Mouse (Mus musculus) forebrain, embryonic 10.5 days (tissue): Measurements from ENCODE around the gene Rbm33. TPM values are rescaled to one million over a fixed set of nuclear protein-coding genes. Genes with fewer than 3 reads are reported as not detected.

Experiments used
- DNase-seq: peaks from one replicate; pipeline ENCODE4 v3.0.0-alpha.2; 2017; ENCODE audit warnings: low spot score; ENCODE audit errors: extremely low spot score
- H3K27ac ChIP-seq: fragments of 300-500 bp; sonication (generic); 2 replicates; pipeline ENCODE4 v1.5.1; 2016; ENCODE audit warnings: mild to moderate bottlenecking
- H3K27me3 ChIP-seq: fragments of 300-500 bp; sonication (generic); 2 replicates; pipeline ENCODE4 v1.6.1; 2016; ENCODE audit warnings: mild to moderate bottlenecking; ENCODE audit not compliant: poor library complexity, severe bottlenecking
- H3K36me3 ChIP-seq: fragments of 300-500 bp; sonication (generic); replicated peaks from 2 replicates; pipeline ENCODE4 v1.6.1; 2016; ENCODE audit warnings: mild to moderate bottlenecking, moderate library complexity
- H3K4me1 ChIP-seq: fragments of 300-500 bp; sonication (generic); 2 replicates; pipeline ENCODE4 v1.6.1; 2016
- H3K4me3 ChIP-seq: fragments of 300-500 bp; sonication (generic); 2 replicates; pipeline ENCODE4 v1.5.1; 2016; ENCODE audit warnings: mild to moderate bottlenecking, moderate library complexity
- H3K9me3 ChIP-seq: fragments of 300-500 bp; sonication (generic); 2 replicates; pipeline ENCODE4 v1.6.1; 2016; ENCODE audit warnings: mild to moderate bottlenecking, moderate library complexity
- WGBS: fragments of 180-500 bp; shearing (Covaris S2); methylation state at CpG from one replicate; pipeline ENCODE4 v1.1.7; 2016; 5-methylcytosine and 5-hydroxymethylcytosine counted together
- polyA plus RNA-seq: library from polyadenylated mRNA; unstranded; fragments of >200 nt; fragmentation: Nextera tagmentation; extraction: Ambion mirVana; gene quantifications from 2 replicates; pipeline ENCODE4 v1.2.1, GENCODE M21; 2016

Rbm33 gene
- polyA plus RNA-seq: 14.1 and 15.2 TPM in 2 replicates

DNA sequence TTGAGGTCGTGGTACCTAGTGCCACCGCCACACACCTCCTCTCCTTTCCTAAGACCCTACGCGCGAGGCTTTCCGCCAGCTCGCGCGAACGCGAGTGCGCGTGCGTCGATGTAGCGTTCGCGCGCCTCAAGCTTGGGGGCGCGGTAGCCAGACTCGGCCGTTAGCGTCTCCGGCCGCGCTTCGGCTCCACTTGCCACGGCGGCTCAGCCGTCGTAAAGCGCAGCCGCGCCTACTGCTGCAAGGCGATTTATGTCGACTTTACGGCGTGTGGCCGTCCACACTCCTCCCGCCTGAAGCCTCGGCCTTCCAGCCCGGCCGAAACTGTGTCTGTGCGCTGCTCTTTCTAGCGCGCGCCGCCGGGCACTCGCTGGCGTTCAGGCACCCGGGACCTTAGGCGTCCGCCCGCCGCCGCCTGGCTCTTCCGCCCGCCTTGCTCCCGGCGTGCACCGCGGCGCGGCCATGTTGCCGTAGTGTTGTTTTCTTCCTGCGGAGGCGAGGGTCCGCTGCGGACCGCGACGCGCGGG is at the start of gene Rbm33:
TSS of gene Rbm33 (plus strand) at position 400 of the 524 bp plus-strand sequence.
- Histone ChIP-seq H3K27me3 (no peaks in the 10 kb centered on the region), H3K36me3 (peaks cover 12% of the 10 kb centered on the region), H3K4me1 (peaks cover 23% of the 10 kb centered on the region), H3K27ac (peak within 1 kb of the TSS; percentile 100), H3K9me3 (no peaks in the 10 kb centered on the region), H3K4me3 (peak within 1 kb of the TSS; percentile 95)
- WGBS: under 1% methylated on average over 76 of the region's 76 CpGs
- peak; percentile 87 for DNase-seq

DNA sequence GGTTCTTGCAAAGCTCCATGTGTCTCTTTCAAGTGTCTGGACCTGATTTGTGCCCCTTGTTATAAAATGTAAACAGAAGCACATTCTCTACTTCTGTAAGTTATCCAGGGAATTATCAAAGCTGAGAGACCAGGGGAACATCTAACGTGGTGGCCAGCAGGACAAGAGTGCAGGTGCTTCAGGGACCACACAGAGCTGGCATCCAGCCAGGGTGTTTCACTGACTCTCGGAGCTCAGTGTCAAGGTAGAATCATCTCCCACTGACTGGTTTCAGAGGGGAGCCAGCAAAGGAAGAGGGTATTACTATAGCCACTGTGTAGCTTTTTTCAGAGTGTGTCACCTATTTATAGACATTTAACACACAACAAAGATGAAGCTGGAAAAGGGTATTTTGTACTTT is 49.3 kb upstream of the Rbm33 start:
- no peak for DNase-seq
- no peaks in the 10 kb centered on the region for H3K36me3 ChIP-seq
- H3K4me3 ChIP-seq: no peak overlapping the region
- H3K27me3 ChIP-seq: no peaks in the 10 kb centered on the region
- no peaks in the 10 kb centered on the region for H3K9me3 ChIP-seq
- H3K4me1 ChIP-seq: peaks cover 8% of the 10 kb centered on the region
- H3K27ac ChIP-seq: no peak overlapping the region
- WGBS: 74% methylated on average over 2 of the region's 2 CpGs

DNA sequence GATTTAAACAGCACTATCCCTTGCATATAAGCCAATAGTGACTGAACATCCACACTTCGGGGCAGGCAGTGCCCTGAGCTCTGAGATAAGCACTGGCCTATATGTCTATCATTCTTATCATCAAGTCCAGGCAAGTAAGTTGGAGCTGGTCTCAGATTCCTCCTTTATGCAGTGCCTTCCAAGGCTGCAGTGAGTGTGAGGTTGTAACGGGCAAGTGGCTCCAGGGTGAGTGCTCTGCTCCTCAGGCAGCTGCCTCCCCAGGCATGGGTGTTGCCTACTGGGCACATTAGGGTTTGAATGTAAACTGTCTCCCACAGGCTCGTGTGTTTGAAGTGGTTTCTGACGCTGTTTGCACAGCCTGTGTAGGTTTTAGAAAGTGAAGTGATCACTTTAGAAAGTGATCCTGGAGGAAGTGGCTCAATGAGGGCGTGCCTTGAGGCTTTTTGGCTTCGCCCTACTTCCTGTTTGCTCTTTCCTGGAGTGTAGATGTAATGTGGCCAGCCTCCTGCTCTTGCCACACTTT is 47.4 kb upstream of the Rbm33 start:
- 69% methylated on average over 6 of the region's 6 CpGs for WGBS

DNA sequence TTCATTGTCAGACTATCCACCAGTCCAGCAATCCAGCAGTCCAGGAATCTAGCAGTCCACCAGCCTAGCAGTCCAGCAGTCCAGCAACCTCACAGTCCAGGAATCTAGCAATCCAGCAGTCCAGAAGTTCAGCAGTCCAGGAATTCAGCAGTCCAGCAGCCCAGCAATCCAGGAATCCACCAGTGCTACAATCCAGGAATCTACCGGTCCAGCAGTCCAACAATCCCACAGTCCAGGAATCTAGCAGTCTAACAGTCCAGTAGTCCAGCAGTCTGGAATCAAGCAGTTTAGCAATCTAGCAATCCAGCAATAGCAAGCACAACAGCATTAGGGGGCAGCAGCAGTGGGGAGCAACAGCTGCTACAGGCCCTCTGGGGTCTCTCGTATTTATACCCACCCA is 44.1 kb upstream of the Rbm33 start:
- 86% methylated on average over 2 of the region's 2 CpGs for WGBS

More for the DNA sequence above, 47.4 kb upstream of the Rbm33 start:
- DNase-seq: no peak
- Histone ChIP-seq H3K36me3 (no peaks in the 10 kb centered on the region), H3K27me3 (no peaks in the 10 kb centered on the region), H3K9me3 (no peaks in the 10 kb centered on the region), H3K27ac (no peak overlapping the region), H3K4me3 (no peak overlapping the region), H3K4me1 (0 out of 2 replicates have a peak, but pooled peaks cover 2% of the 10 kb centered on the region)

DNA sequence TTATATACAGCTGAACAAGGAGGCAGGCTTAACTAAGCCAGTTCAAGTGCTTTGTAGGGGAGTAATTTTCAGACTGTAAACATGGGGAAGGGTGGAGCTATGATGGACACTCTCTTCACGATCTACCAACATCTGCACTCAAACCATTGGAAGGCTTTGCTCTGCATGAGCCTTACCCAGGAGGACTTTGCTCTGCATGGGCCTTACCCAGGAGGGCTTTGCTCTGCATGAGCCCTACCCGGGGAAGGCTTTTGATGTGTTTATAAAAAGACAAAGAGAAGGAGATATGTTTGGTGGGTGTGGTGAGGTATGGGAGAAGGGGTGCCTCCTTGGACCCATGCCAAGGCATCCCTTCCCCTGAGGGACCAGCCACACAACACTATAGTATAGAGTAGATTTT is 39.6 kb upstream of the Rbm33 start:
- DNase-seq: no peak
- Histone ChIP-seq H3K4me3 (no peak overlapping the region), H3K27ac (no peak overlapping the region), H3K27me3 (no peaks in the 10 kb centered on the region), H3K36me3 (no peaks in the 10 kb centered on the region), H3K9me3 (no peaks in the 10 kb centered on the region), H3K4me1 (no peaks in the 10 kb centered on the region)
- WGBS: 66% methylated on average over 2 of the region's 2 CpGs

More for the DNA sequence above, 44.1 kb upstream of the Rbm33 start:
- no peaks in the 10 kb centered on the region for H3K27me3 ChIP-seq
- no peak for DNase-seq
- H3K4me3 ChIP-seq: no peak overlapping the region
- H3K4me1 ChIP-seq: no peaks in the 10 kb centered on the region
- no peaks in the 10 kb centered on the region for H3K9me3 ChIP-seq
- H3K27ac ChIP-seq: no peak overlapping the region
- H3K36me3 ChIP-seq: no peaks in the 10 kb centered on the region

DNA sequence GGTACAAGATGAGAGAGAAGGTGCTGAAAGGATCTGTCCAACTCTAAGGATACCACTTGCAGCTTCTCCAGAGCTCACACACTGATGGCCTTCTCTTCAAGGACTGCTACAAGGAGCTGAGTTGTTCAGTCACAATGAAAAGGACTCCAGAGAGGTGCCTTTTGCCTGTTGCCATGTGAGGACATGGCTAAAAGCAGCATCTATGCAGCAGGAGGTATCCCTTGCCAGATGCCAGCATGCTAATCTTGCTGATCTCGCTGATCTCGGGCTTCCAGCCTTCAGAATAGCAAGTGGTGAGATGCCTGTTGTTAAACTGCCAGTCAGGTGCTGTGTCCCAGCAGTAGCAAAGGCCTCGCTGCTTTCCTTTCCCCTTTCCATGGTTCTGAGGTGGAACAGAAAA is 27.8 kb upstream of the Rbm33 start:
- Histone ChIP-seq H3K4me1 (no peaks in the 10 kb centered on the region), H3K9me3 (no peaks in the 10 kb centered on the region), H3K27ac (no peak overlapping the region), H3K36me3 (no peaks in the 10 kb centered on the region), H3K4me3 (no peak overlapping the region), H3K27me3 (no peaks in the 10 kb centered on the region)
- WGBS: 59% methylated on average over 3 of the region's 3 CpGs
- no peak for DNase-seq

DNA sequence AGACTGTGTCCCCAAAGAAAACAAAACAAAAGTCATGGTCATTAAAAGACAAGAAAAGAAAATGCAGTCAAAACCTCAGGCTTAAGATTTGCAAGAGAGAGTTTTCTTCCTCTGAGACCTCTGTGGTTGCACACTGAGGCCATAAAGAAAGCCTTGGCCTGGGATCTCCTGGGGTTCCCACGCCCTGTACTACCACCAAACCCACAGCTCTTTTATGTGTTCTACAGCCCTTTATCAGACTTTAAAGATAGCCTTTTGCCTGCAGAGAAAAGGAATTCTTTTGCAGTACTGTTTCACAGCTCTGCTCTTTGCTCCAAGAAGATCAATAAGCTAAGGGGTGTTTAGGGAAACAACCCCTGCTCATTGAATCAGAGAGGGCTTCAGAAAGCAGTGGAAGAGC is 26.3 kb upstream of the Rbm33 start:
- H3K36me3 ChIP-seq: no peaks in the 10 kb centered on the region
- H3K27me3 ChIP-seq: no peaks in the 10 kb centered on the region
- H3K4me3 ChIP-seq: no peak overlapping the region
- H3K9me3 ChIP-seq: no peaks in the 10 kb centered on the region
- WGBS: 69% methylated on average over 1 of the region's 1 CpGs
- H3K4me1 ChIP-seq: no peaks in the 10 kb centered on the region
- DNase-seq: no peak
- H3K27ac ChIP-seq: no peak overlapping the region

DNA sequence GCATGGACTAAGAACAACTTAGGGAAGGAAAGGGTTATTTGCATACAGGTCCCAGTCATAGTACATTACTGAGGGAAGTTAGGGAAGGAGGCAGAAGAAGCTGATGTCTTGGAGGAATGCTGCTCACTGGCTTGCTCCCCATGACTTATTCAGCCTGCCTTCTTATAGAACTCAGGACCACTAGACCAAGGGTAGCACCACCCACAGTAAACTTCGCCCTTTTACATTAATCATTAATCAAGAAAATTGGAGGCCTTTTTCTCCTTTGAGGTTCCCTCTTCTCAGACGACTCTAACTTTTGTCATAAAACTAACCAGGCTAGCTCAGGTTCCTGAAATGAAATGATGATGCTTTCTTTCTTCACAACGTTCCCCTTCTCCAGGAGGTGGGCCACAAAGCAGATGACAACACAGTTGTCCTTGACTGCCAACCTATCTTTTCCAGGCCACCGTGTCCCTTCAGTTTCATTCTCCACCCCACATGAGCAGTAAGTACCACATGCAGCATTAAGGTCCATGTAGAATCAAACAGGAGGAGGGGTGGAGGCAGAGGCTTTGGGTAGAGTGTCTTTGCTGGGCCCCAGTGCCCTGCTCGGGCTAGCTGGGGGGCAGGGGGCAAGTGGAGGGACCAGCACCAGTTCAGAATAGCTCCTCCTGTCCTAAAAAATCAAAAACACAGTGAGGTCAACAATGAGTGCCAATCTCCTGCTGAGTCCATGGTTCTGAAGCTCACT is 25.6 kb upstream of the Rbm33 start:
- whole genome bisulfite sequencing: 82% methylated on average over 5 of the region's 5 CpGs
- H3K9me3 ChIP-seq: no peaks in the 10 kb centered on the region
- no peaks in the 10 kb centered on the region for H3K36me3 ChIP-seq
- no peak overlapping the region for H3K4me3 ChIP-seq
- no peak overlapping the region for H3K27ac ChIP-seq
- no peaks in the 10 kb centered on the region for H3K4me1 ChIP-seq
- DNase-seq: no peak
- H3K27me3 ChIP-seq: no peaks in the 10 kb centered on the region

DNA sequence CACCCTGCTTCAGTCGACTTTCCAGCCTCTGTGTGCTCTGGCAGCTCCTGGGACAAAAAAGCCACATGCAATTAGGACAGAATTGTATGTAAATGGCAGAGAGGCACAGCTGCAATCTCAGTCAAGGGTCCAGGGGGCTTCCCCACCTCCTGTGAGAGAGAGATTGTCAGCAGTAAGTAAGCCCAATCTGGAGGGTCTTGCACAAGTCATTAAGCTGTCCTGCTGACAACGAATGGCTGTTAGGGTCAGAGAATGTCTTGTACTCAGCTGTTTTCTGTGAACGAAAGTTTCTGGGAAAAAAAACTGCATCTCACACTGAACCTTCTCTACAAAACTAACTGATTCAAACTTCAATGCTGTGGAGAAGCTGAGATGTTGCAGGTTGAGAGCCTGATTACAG is 24.6 kb upstream of the Rbm33 start:
- 58% methylated on average over 3 of the region's 3 CpGs for WGBS
- Histone ChIP-seq H3K9me3 (no peaks in the 10 kb centered on the region), H3K36me3 (no peaks in the 10 kb centered on the region), H3K27me3 (no peaks in the 10 kb centered on the region), H3K27ac (no peak overlapping the region), H3K4me3 (no peak overlapping the region), H3K4me1 (no peaks in the 10 kb centered on the region)
- no peak for DNase-seq

DNA sequence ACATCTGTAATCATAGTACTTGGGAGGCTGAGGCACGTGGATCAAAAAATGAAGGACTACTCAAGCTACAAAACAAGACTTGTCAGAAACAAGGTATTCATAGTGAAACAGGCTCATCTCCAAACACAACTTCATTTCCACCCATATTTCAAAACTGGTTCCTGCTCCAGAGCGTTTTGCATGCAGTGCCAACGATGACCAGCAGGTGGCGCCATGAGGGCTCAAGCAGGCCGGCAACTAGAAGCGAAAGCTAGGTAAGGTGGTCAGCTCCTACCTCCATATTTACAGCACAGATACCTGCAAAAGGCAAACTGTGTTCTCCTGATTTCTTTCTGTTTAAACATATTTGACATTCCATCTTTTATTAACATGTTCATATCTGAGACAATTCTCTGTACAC is 22.9 kb upstream of the Rbm33 start:
- WGBS: 6% methylated on average over 6 of the region's 6 CpGs
- DNase-seq: peak; percentile 81
- Histone ChIP-seq H3K36me3 (no peaks in the 10 kb centered on the region), H3K27ac (no peak overlapping the region), H3K4me1 (no peaks in the 10 kb centered on the region), H3K9me3 (no peaks in the 10 kb centered on the region), H3K27me3 (no peaks in the 10 kb centered on the region), H3K4me3 (no peak overlapping the region)

DNA sequence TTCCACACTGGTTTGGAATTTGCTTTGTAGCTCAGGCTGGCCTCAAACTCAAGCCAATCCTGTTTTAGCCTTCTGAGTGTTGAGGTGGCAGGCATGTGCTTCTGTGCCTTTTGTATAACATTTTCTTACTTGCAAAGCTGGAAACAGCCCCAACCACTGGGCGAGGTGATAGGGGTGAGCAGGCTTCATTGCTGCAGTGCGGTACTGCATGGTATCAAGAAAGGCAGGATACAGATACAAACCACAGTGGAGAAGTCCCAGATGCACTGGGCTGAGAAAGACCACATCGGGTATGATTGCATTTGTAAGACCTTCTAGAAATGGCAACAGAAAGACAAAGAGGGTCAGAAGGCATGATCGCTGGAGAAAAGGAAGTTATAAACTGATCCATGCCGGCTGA is 18.8 kb upstream of the Rbm33 start:
- 83% methylated on average over 5 of the region's 5 CpGs for WGBS

DNA sequence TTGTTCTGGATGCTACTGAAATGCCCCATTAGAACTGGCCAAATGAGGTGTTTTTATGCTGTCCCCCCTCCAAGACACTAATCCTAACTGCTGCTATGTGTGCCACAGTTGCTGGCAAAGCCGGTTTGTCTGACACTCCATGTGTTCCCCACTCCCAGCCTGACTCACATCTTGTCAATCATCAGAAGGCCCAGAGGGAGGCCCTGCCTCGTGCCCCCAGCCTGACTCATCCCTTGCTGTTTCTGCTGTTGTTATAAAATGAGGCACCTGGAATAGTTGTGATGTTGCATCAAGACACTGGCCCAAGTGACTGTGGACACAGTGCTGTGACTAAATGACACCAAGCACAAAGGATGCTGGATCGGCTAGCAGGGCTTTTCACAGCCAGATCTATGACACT is 18.2 kb upstream of the Rbm33 start:
- no peaks in the 10 kb centered on the region for H3K27me3 ChIP-seq
- no peaks in the 10 kb centered on the region for H3K4me1 ChIP-seq
- 69% methylated on average over 3 of the region's 3 CpGs for WGBS
- no peaks in the 10 kb centered on the region for H3K9me3 ChIP-seq
- H3K4me3 ChIP-seq: no peak overlapping the region
- no peak for DNase-seq
- H3K36me3 ChIP-seq: no peaks in the 10 kb centered on the region
- H3K27ac ChIP-seq: no peak overlapping the region

More for the DNA sequence above, 18.8 kb upstream of the Rbm33 start:
- Histone ChIP-seq H3K27ac (no peak overlapping the region), H3K4me1 (no peaks in the 10 kb centered on the region), H3K9me3 (no peaks in the 10 kb centered on the region), H3K4me3 (no peak overlapping the region), H3K27me3 (no peaks in the 10 kb centered on the region), H3K36me3 (no peaks in the 10 kb centered on the region)
- no peak for DNase-seq

DNA sequence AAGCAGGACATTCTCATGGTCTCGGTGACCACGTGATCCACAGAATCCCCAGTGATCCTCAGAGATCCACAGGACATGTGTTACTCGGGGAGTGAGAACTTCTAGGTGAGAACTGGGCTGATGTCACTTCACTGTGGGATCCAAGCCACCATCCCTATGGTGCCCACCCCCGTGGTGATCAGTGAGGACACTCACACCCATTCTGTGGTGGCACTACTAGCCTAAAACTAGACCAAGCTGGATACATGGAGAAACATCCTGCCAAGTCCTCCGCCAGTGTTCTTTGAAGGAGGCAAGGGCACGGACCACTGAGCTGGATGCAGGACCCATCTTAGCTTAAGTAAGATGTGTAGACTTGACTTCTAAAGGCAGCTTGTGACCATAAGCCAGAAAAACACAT is 17.6 kb upstream of the Rbm33 start:
- no peak for DNase-seq
- H3K9me3 ChIP-seq: no peaks in the 10 kb centered on the region
- H3K4me1 ChIP-seq: no peaks in the 10 kb centered on the region
- no peaks in the 10 kb centered on the region for H3K27me3 ChIP-seq
- no peaks in the 10 kb centered on the region for H3K36me3 ChIP-seq
- 83% methylated on average over 6 of the region's 6 CpGs for WGBS
- H3K27ac ChIP-seq: no peak overlapping the region
- no peak overlapping the region for H3K4me3 ChIP-seq
